Mouse (Mus musculus): ENCODE measurements around the gene Homez. TPM values are rescaled to one million over a fixed set of nuclear protein-coding genes. Genes with fewer than 3 reads are reported as not detected.

Homez gene
- polyA plus RNA-seq, 1 experiment from 2014 or later, result 13.6 TPM

GRCm38 (mm10) chr14:54813991-54814390 lies 56.8 kb downstream of the Homez start, which contains the start of gene Rnf212b:
TSS of gene Rnf212b (plus strand) at chr14:54814141.
- no peak for ATAC-seq (ENCODE audit: low read depth)
- Histone ChIP-seq H3K36me3 (no peaks in the 10 kb centered on the region), H3K4me1 (replicated peaks) (no peaks in the 10 kb centered on the region), H3K27ac (replicated peaks) (no peak within 1 kb of the TSS), H3K9ac (no peak within 1 kb of the TSS), H3K4me3 (no peak within 1 kb of the TSS), H3K27me3 (no peaks in the 10 kb centered on the region), H3K4me2 (no peak within 1 kb of the TSS), H3K9me3 (no peaks in the 10 kb centered on the region)
- WGBS, result 89% methylated on average over 29 of the region's 29 CpGs

DNA sequence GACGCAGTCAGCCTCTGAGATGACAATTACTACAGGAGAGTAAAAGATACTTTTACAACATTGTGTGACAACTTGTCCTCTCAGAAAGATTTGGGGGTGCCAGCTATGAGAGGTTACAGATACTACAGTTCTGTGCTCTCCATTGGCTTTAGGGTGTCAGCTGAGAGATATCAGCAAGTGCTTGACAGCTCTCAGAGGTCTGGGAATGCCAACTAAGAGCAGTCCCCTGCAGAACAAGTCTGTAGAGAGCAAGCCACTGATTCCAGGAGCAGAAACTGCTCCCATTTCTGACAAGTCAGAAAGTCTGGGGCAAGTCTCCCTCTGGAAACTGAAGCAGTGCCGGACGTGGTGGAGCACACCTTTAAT lies 61.1 kb downstream of the Homez start:
- H3K4me3 ChIP-seq, result no peak overlapping the region
- H3K4me2 ChIP-seq, result no peak overlapping the region
- no peaks in the 10 kb centered on the region for H3K27me3 ChIP-seq
- ATAC-seq (ENCODE audit: low read depth), result no peak
- 92% methylated on average over 3 of the region's 3 CpGs for WGBS
- no peak overlapping the region for H3K27ac ChIP-seq (replicated peaks)
- H3K36me3 ChIP-seq, result no peaks in the 10 kb centered on the region
- H3K4me1 ChIP-seq (replicated peaks), result no peaks in the 10 kb centered on the region
- no peaks in the 10 kb centered on the region for H3K9me3 ChIP-seq
- H3K9ac ChIP-seq, result no peak overlapping the region

DNA sequence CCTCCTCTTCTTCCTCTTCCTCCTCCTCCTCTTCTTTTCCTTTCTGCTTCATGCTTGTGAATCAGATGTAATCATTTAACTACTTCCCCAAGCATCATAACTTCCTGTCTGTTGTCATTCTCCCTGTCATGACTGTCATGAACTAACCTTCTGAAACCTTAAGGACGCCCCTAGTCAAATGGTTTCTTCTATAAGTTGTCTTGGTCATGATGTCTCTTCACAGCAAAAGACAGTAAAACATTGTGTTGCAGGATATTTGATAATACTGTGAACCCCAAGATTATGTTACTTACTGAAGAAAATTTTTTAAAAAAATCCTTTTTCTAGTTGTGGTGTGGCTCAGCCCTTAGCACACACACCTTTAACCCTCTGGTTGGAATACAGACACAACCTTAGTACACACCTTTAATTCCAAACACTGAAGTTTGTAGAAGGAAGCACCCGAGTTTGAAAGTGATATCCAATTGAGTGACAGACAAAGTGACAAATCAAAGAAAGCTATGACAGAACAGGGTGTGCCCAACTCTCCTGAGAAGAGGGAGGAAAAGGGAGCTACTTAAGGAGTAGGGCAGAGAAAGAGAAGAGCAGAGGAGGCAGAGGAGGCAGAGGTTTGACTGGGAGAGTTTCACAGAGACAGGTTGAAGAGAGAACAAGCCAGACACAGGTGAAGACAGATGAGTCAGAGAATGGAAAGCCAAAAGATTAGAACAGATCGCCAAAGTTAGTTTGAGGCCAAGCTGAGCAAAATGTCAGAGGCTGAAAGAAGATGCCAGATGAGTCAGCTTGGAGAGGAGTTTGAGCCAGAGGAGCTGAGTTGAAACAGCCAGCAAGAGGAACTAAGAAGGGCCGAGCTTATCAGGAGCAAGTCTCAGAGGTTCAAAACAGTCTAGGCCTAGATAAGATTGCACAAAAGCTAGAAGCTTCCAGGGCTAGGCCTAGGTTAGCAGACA lies 61.8 kb downstream of the Homez start:
- Histone ChIP-seq H3K4me3 (no peak overlapping the region), H3K27ac (replicated peaks) (no peak overlapping the region), H3K36me3 (no peaks in the 10 kb centered on the region), H3K9me3 (no peaks in the 10 kb centered on the region), H3K27me3 (no peaks in the 10 kb centered on the region), H3K4me1 (replicated peaks) (no peaks in the 10 kb centered on the region), H3K4me2 (no peak overlapping the region), H3K9ac (no peak overlapping the region)
- 81% methylated on average over 4 of the region's 4 CpGs for WGBS
- no peak for ATAC-seq (ENCODE audit: low read depth)

- no peak overlapping the region for H3K27ac ChIP-seq (replicated peaks)
- H3K27me3 ChIP-seq, result no peaks in the 10 kb centered on the region
- 92% methylated on average over 4 of the region's 4 CpGs for WGBS
- no peak overlapping the region for H3K4me3 ChIP-seq
- H3K4me2 ChIP-seq, result no peak overlapping the region
- ATAC-seq (ENCODE audit: low read depth), result no peak
- no peaks in the 10 kb centered on the region for H3K9me3 ChIP-seq
- no peaks in the 10 kb centered on the region for H3K4me1 ChIP-seq (replicated peaks)
- no peak overlapping the region for H3K9ac ChIP-seq
- H3K36me3 ChIP-seq, result no peaks in the 10 kb centered on the region
These were observed 64.6 kb downstream of the Homez start for GRCm38 (mm10) chr14:54806124-54806523.

Other genes with a start within 250 kb of the Homez start
- gene Psmb11, start 249.5 kb downstream of the Homez start, polyA plus RNA-seq (2015; fragmentation: Nextera tagmentation; extraction: Ambion mirVana), result 0.07 TPM in 1 of 2 replicates, not detected in the other
- gene Gm17606, start 230.0 kb downstream of the Homez start, polyA plus RNA-seq (2015; fragmentation: Nextera tagmentation; extraction: Ambion mirVana), result not detected in 2 replicates
- gene Cdh24, start 229.6 kb downstream of the Homez start, polyA plus RNA-seq (2015; fragmentation: Nextera tagmentation; extraction: Ambion mirVana), result 9.1 and 9.2 TPM in 2 replicates
- gene 1700123O20Rik, start 184.7 kb downstream of the Homez start, polyA plus RNA-seq (2015; fragmentation: Nextera tagmentation; extraction: Ambion mirVana), result 84.6 and 90.6 TPM in 2 replicates
- gene Acin1, start 184.0 kb downstream of the Homez start, polyA plus RNA-seq (2015; fragmentation: Nextera tagmentation; extraction: Ambion mirVana), result 140 and 146 TPM in 2 replicates
- 0.12 and 0.24 TPM in 2 replicates for gene Gm29776, start 172.1 kb downstream of the Homez start, polyA plus RNA-seq (2015; fragmentation: Nextera tagmentation; extraction: Ambion mirVana)
- gene Cebpe, start 158.8 kb downstream of the Homez start, polyA plus RNA-seq (2015; fragmentation: Nextera tagmentation; extraction: Ambion mirVana), result 0.23 TPM in 1 of 2 replicates, not detected in the other
- gene Slc7a8, start 89.0 kb downstream of the Homez start, polyA plus RNA-seq (2015; fragmentation: Nextera tagmentation; extraction: Ambion mirVana), result 4.4 and 5.1 TPM in 2 replicates
- not detected in 2 replicates for gene Rnf212b, start 56.8 kb downstream of the Homez start, polyA plus RNA-seq (2015; fragmentation: Nextera tagmentation; extraction: Ambion mirVana)
- gene Ppp1r3e, start 6.6 kb upstream of the Homez start, polyA plus RNA-seq (2015; fragmentation: Nextera tagmentation; extraction: Ambion mirVana), result 1.9 and 2.3 TPM in 2 replicates
- gene Bcl2l2, start 12.4 kb upstream of the Homez start, polyA plus RNA-seq (2015; fragmentation: Nextera tagmentation; extraction: Ambion mirVana), result 3.1 and 3.8 TPM in 2 replicates
- gene Gm20521, start 12.5 kb upstream of the Homez start, polyA plus RNA-seq (2015; fragmentation: Nextera tagmentation; extraction: Ambion mirVana), result not detected in 2 replicates
- gene Pabpn1, start 21.5 kb upstream of the Homez start, polyA plus RNA-seq (2015; fragmentation: Nextera tagmentation; extraction: Ambion mirVana), result 153 and 160 TPM in 2 replicates
- 153 TPM in 2 replicates for gene Slc22a17, start 42.2 kb upstream of the Homez start, polyA plus RNA-seq (2015; fragmentation: Nextera tagmentation; extraction: Ambion mirVana)
- 13.8 and 16.0 TPM in 2 replicates for gene Efs, start 55.2 kb upstream of the Homez start, polyA plus RNA-seq (2015; fragmentation: Nextera tagmentation; extraction: Ambion mirVana)
- 1.3 and 1.6 TPM in 2 replicates for gene Il25, start 61.7 kb upstream of the Homez start, polyA plus RNA-seq (2015; fragmentation: Nextera tagmentation; extraction: Ambion mirVana)
- gene Cmtm5, start 65.3 kb upstream of the Homez start, polyA plus RNA-seq (2015; fragmentation: Nextera tagmentation; extraction: Ambion mirVana), result 20.2 and 24.7 TPM in 2 replicates
- 1.6 and 2.3 TPM in 2 replicates for gene Myh6, start 96.0 kb upstream of the Homez start, polyA plus RNA-seq (2015; fragmentation: Nextera tagmentation; extraction: Ambion mirVana)
- gene Gm17428, start 106.0 kb upstream of the Homez start, polyA plus RNA-seq (2015; fragmentation: Nextera tagmentation; extraction: Ambion mirVana), result not detected in 2 replicates
- 7.6 and 10.3 TPM in 2 replicates for gene Myh7, start 123.7 kb upstream of the Homez start, polyA plus RNA-seq (2015; fragmentation: Nextera tagmentation; extraction: Ambion mirVana)
- 56.4 and 61.9 TPM in 2 replicates for gene Ngdn, start 144.5 kb upstream of the Homez start, polyA plus RNA-seq (2015; fragmentation: Nextera tagmentation; extraction: Ambion mirVana)
- gene Zfhx2, start 221.4 kb upstream of the Homez start, polyA plus RNA-seq (2015; fragmentation: Nextera tagmentation; extraction: Ambion mirVana), result 30.4 and 33.6 TPM in 2 replicates
- 29.4 and 29.8 TPM in 2 replicates for gene Thtpa, start 223.8 kb upstream of the Homez start, polyA plus RNA-seq (2015; fragmentation: Nextera tagmentation; extraction: Ambion mirVana)
- gene Ap1g2, start 235.6 kb upstream of the Homez start, polyA plus RNA-seq (2015; fragmentation: Nextera tagmentation; extraction: Ambion mirVana), result 5.2 and 8.3 TPM in 2 replicates
- gene Jph4, start 246.0 kb upstream of the Homez start, polyA plus RNA-seq (2015; fragmentation: Nextera tagmentation; extraction: Ambion mirVana), result 21.1 and 21.4 TPM in 2 replicates

Data from neural tube, embryonic 13.5 days (tissue).